Mouse (Mus musculus) cerebellum, adult 2 months (tissue): ENCODE results near the gene Cd300lg.

Experiments
- CTCF ChIP-seq: fragments of 200-500 bp; IDR thresholded peaks from 2 replicates; pipeline ENCODE4 v1.5.1; 2011; ENCODE audit warnings: low read depth, mild to moderate bottlenecking, control low read depth, low read length, moderate library complexity, borderline replicate concordance; ENCODE audit not compliant: insufficient read depth
- POLR2A ChIP-seq: fragments of 200-500 bp; IDR thresholded peaks from 2 replicates; pipeline ENCODE4 v1.6.1; 2011; ENCODE audit warnings: low read length, control low read depth, borderline replicate concordance; ENCODE audit not compliant: insufficient read depth

- TF ChIP-seq CTCF, result no peak
- TF ChIP-seq POLR2A, result no peak
Observed at GRCm38 (mm10) chr11:102095676-102096075, 54.4 kb downstream of the Cd300lg start.
